Mouse (Mus musculus): Measurements from ENCODE around the gene Zfp526. TPM values are rescaled to one million over a fixed set of nuclear protein-coding genes. Genes with fewer than 3 reads are reported as not detected.

Zfp526 gene
- polyA plus RNA-seq, 1 experiment from 2014 or later: 2.3 TPM

DNA sequence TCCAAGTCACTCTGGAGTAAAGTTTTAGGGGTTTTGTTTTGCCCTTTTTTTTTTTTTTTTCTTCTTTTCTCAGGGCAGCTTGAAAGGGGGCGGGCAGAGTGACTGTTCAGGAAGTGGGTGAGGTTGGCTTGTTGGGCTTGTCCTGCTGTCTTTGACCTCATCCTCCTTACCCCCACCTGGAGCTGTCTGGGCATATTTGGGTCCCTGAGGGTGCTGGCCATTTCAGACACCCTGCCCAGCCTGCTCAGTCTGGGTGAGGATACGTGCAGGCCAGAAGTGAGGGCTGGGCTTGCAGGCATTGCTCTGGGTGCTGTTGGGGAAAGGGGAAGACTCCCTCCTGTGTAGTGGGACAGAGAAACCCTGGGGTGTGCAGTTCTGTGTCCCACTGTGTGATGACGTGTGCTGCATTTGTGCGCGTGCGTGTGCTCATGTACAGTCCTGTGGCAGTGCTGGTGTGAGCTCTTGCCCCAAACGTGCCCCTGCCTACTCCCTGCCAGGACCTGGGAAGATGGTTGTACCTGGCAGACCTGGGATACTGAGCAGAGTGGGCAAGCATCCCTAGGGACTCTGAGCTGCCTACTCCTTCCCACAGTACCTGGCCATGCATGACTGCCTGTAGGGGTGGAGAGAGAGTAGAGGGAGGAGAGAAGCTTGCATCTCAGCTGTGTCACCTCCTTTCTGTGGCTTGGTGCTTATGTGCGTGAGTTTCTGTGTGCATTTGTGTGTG, 48.5 kb downstream of the Zfp526 start:
- WGBS: 79% methylated on average over 8 of the region's 8 CpGs
- H3K27ac ChIP-seq (ENCODE audit: low read length): peak overlapping the region; percentile 19
- peak overlapping the region; percentile 82 for H3K4me2 ChIP-seq (ENCODE audit: low read depth, low read length)
- H3K9me3 ChIP-seq (ENCODE audit: control insufficient read depth, low read length): no peaks in the 10 kb centered on the region
- H3K4me1 ChIP-seq (replicated peaks; ENCODE audit: control insufficient read depth, insufficient read depth, low read length): peaks cover 17% of the 10 kb centered on the region
- H3K27me3 ChIP-seq (ENCODE audit: control insufficient read depth, insufficient read depth, low read depth, low read length): no peaks in the 10 kb centered on the region
- peak overlapping the region; percentile 71 for H3K9ac ChIP-seq (ENCODE audit: low read length)
- H3K4me3 ChIP-seq (ENCODE audit: low read length): peak overlapping the region; percentile 59
- peaks cover 7% of the 10 kb centered on the region for H3K36me3 ChIP-seq (ENCODE audit: control insufficient read depth, insufficient read depth, low read length)
- ATAC-seq (ENCODE audit: low read depth): no peak

DNA sequence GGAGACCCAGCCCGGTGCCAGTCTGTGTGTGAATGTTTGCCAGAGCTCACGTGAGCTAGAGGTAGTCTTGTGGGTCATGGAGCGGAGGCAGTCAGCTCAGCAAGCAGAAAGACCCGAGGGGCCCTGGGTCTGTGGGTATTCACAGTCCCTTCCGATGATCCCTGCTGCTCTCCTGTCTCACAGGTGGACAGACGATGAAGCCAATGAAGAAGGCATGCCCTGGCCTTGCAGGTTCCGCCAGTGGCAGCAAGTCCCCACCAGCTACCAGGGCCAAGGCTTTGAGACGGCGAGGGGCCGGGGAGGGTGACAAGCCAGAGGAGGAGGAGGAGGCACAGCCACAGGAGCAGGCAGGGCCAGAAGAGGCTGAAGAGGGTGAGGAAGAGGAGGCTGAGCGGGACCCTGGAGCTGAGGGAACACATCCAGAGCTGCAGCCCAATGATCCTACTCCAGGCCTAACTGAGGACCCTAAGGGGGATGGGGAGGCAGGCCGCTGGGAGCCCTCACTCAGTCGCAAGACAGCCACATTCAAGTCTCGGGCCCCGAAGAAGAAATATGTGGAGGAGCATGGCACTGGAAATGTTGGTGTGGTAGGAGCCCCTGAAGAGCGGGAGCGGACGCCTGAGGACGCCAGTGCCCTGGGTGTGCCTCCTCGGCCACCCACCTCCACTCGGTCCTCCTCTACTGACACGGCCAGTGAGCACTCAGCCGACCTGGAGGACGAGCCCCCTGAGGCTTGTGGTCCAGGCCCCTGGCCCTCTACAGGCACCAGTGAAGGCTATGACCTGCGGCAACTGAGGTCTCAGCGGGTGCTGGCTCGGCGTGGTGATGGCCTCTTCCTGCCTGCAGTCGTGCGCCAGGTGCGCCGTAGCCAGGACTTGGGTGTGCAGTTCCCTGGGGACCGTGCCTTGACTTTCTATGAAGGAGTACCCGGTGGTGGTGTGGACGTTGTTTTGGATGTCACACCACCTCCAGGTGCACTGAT, 49.7 kb downstream of the Zfp526 start:
- H3K4me2 ChIP-seq (ENCODE audit: low read depth, low read length): no peak overlapping the region
- no peaks in the 10 kb centered on the region for H3K27me3 ChIP-seq (ENCODE audit: control insufficient read depth, insufficient read depth, low read depth, low read length)
- no peak overlapping the region for H3K9ac ChIP-seq (ENCODE audit: low read length)
- peaks cover 7% of the 10 kb centered on the region for H3K36me3 ChIP-seq (ENCODE audit: control insufficient read depth, insufficient read depth, low read length)
- H3K9me3 ChIP-seq (ENCODE audit: control insufficient read depth, low read length): no peaks in the 10 kb centered on the region
- WGBS: 86% methylated on average over 35 of the region's 35 CpGs
- H3K27ac ChIP-seq (ENCODE audit: low read length): no peak overlapping the region
- no peak overlapping the region for H3K4me3 ChIP-seq (ENCODE audit: low read length)
- no peak for ATAC-seq (ENCODE audit: low read depth)
- H3K4me1 ChIP-seq (replicated peaks; ENCODE audit: control insufficient read depth, insufficient read depth, low read length): peaks cover 20% of the 10 kb centered on the region

GRCm38 (mm10) chr7:25271651-25272444, 50.6 kb downstream of the Zfp526 start:
- no peak overlapping the region for H3K4me2 ChIP-seq (ENCODE audit: low read depth, low read length)
- H3K4me3 ChIP-seq (ENCODE audit: low read length): no peak overlapping the region
- H3K27me3 ChIP-seq (ENCODE audit: control insufficient read depth, insufficient read depth, low read depth, low read length): no peaks in the 10 kb centered on the region
- 83% methylated on average over 28 of the region's 30 CpGs for WGBS
- peaks cover 24% of the 10 kb centered on the region for H3K4me1 ChIP-seq (replicated peaks; ENCODE audit: control insufficient read depth, insufficient read depth, low read length)
- H3K9me3 ChIP-seq (ENCODE audit: control insufficient read depth, low read length): no peaks in the 10 kb centered on the region
- no peak overlapping the region for H3K27ac ChIP-seq (ENCODE audit: low read length)
- ATAC-seq (ENCODE audit: low read depth): no peak
- H3K36me3 ChIP-seq (ENCODE audit: control insufficient read depth, insufficient read depth, low read length): peaks cover 7% of the 10 kb centered on the region
- H3K9ac ChIP-seq (ENCODE audit: low read length): no peak overlapping the region

DNA sequence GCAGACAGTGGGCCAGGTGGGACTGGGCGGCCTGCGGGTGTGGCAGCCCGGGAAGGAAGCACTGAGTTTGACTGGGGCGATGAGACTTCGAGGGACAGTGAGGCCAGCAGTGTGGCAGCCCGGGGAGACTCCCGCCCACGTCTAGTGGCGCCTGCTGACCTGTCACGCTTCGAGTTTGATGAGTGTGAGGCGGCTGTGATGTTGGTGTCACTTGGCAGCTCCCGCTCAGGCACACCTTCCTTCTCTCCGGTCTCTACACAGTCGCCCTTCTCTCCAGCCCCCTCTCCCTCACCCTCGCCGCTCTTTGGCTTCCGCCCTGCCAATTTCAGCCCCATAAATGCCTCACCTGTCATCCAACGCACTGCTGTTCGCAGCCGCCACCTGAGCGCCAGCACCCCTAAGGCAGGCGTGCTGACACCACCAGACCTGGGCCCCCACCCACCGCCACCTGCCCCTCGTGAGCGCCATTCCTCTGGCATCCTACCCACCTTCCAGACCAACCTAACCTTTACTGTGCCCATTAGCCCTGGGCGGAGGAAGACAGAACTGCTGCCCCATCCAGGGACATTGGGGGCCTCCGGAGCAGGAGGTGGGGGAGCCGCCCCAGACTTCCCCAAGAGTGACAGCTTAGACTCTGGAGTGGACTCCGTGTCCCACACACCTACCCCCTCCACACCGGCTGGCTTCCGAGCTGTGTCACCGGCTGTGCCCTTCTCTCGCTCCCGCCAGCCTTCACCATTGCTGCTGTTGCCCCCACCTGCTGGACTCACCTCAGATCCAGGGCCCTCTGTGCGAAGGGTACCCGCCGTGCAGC, 51.4 kb downstream of the Zfp526 start:
- no peak for ATAC-seq (ENCODE audit: low read depth)
- H3K4me2 ChIP-seq (ENCODE audit: low read depth, low read length): no peak overlapping the region
- no peak overlapping the region for H3K9ac ChIP-seq (ENCODE audit: low read length)
- WGBS: 81% methylated on average over 38 of the region's 38 CpGs
- H3K27me3 ChIP-seq (ENCODE audit: control insufficient read depth, insufficient read depth, low read depth, low read length): no peaks in the 10 kb centered on the region
- H3K4me3 ChIP-seq (ENCODE audit: low read length): no peak overlapping the region
- peaks cover 7% of the 10 kb centered on the region for H3K36me3 ChIP-seq (ENCODE audit: control insufficient read depth, insufficient read depth, low read length)
- H3K4me1 ChIP-seq (replicated peaks; ENCODE audit: control insufficient read depth, insufficient read depth, low read length): peaks cover 25% of the 10 kb centered on the region
- H3K27ac ChIP-seq (ENCODE audit: low read length): no peak overlapping the region
- no peaks in the 10 kb centered on the region for H3K9me3 ChIP-seq (ENCODE audit: control insufficient read depth, low read length)

GRCm38 (mm10) chr7:25273259-25274241, 52.3 kb downstream of the Zfp526 start:
- peaks cover 28% of the 10 kb centered on the region for H3K4me1 ChIP-seq (replicated peaks; ENCODE audit: control insufficient read depth, insufficient read depth, low read length)
- no peak overlapping the region for H3K27ac ChIP-seq (ENCODE audit: low read length)
- H3K9me3 ChIP-seq (ENCODE audit: control insufficient read depth, low read length): no peaks in the 10 kb centered on the region
- 87% methylated on average over 22 of the region's 22 CpGs for WGBS
- peaks cover 7% of the 10 kb centered on the region for H3K36me3 ChIP-seq (ENCODE audit: control insufficient read depth, insufficient read depth, low read length)
- H3K4me3 ChIP-seq (ENCODE audit: low read length): no peak overlapping the region
- no peaks in the 10 kb centered on the region for H3K27me3 ChIP-seq (ENCODE audit: control insufficient read depth, insufficient read depth, low read depth, low read length)
- no peak overlapping the region for H3K9ac ChIP-seq (ENCODE audit: low read length)
- ATAC-seq (ENCODE audit: low read depth): no peak
- H3K4me2 ChIP-seq (ENCODE audit: low read depth, low read length): no peak overlapping the region

DNA sequence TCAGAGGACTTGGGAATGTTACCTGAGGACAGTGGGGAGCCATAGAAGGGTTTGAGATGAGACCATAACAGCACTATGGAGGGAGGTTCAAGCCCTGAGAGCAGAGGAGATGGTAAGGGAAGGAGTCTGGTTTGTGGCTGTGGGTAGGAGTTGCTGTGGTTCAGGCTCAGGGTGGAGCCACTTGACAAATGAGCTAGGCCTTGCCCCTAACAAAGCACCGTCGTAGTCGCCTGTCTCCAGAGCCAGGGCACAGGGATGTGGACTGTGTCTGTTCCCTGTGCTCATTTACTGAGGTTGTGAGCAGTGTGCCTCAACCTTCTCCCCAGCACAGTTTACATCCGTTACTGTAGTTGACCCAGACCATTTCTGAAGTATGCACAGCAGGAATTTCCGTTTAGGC, 53.3 kb downstream of the Zfp526 start:
- 39% methylated on average over 5 of the region's 5 CpGs for WGBS
- Histone ChIP-seq H3K27ac (ENCODE audit: low read length) (no peak overlapping the region), H3K27me3 (ENCODE audit: control insufficient read depth, insufficient read depth, low read depth, low read length) (no peaks in the 10 kb centered on the region), H3K4me3 (ENCODE audit: low read length) (no peak overlapping the region), H3K4me1 (replicated peaks; ENCODE audit: control insufficient read depth, insufficient read depth, low read length) (peaks cover 20% of the 10 kb centered on the region), H3K9me3 (ENCODE audit: control insufficient read depth, low read length) (no peaks in the 10 kb centered on the region), H3K9ac (ENCODE audit: low read length) (no peak overlapping the region), H3K4me2 (ENCODE audit: low read depth, low read length) (no peak overlapping the region), H3K36me3 (ENCODE audit: control insufficient read depth, insufficient read depth, low read length) (peaks cover 7% of the 10 kb centered on the region)
- ATAC-seq (ENCODE audit: low read depth): no peak

- H3K9me3 ChIP-seq (ENCODE audit: control insufficient read depth, low read length): no peaks in the 10 kb centered on the region
- WGBS: 77% methylated on average over 3 of the region's 3 CpGs
- peaks cover 19% of the 10 kb centered on the region for H3K4me1 ChIP-seq (replicated peaks; ENCODE audit: control insufficient read depth, insufficient read depth, low read length)
- H3K27ac ChIP-seq (ENCODE audit: low read length): no peak overlapping the region
- no peak for ATAC-seq (ENCODE audit: low read depth)
- no peak overlapping the region for H3K4me3 ChIP-seq (ENCODE audit: low read length)
- H3K4me2 ChIP-seq (ENCODE audit: low read depth, low read length): no peak overlapping the region
- no peak overlapping the region for H3K9ac ChIP-seq (ENCODE audit: low read length)
- no peaks in the 10 kb centered on the region for H3K27me3 ChIP-seq (ENCODE audit: control insufficient read depth, insufficient read depth, low read depth, low read length)
- peaks cover 7% of the 10 kb centered on the region for H3K36me3 ChIP-seq (ENCODE audit: control insufficient read depth, insufficient read depth, low read length)
Observed at GRCm38 (mm10) chr7:25274996-25275395, 53.8 kb downstream of the Zfp526 start.

All from lung, embryonic 16.5 days (tissue).